Mouse (Mus musculus) hindbrain, embryonic 11.5 days (tissue): ENCODE data around the gene Dbp. TPM values are rescaled to one million over a fixed set of nuclear protein-coding genes. Genes with fewer than 3 reads are reported as not detected.

Experiments used
- ATAC-seq: fragments of 200-750 bp; cut with Nextera tagmentation; 2 replicates; pipeline ENCODE4 v1.8.0; 2017; ENCODE audit warnings: mild to moderate bottlenecking, moderate TSS enrichment, moderate library complexity; ENCODE audit not compliant: low FRiP score
- DNase-seq: peaks from one replicate; pipeline ENCODE4 v3.0.0-alpha.2; 2015; ENCODE audit warnings: low spot score
- H3K27ac ChIP-seq: fragments of 300-500 bp; sonication (generic); 2 replicates; pipeline ENCODE4 v1.5.1; 2014; ENCODE audit warnings: mild to moderate bottlenecking, low read depth, low read length
- H3K27me3 ChIP-seq: fragments of 300-500 bp; sonication (generic); 2 replicates; pipeline ENCODE4 v1.6.1; 2014; ENCODE audit warnings: mild to moderate bottlenecking, low read length, moderate library complexity, mixed read lengths; ENCODE audit not compliant: control insufficient read depth, insufficient read depth
- H3K36me3 ChIP-seq: fragments of 300-500 bp; sonication (generic); 2 replicates; pipeline ENCODE4 v1.6.1; 2014; ENCODE audit warnings: mild to moderate bottlenecking, low read length, moderate library complexity, mixed read lengths; ENCODE audit not compliant: control insufficient read depth, insufficient read depth
- H3K4me1 ChIP-seq: fragments of 300-500 bp; sonication (generic); replicated peaks from 2 replicates; pipeline ENCODE4 v1.6.1; 2014; ENCODE audit warnings: low read length, mixed read lengths; ENCODE audit not compliant: control insufficient read depth, insufficient read depth
- H3K4me2 ChIP-seq: fragments of 300-500 bp; sonication (generic); replicated peaks from 2 replicates; pipeline ENCODE4 v1.6.1; 2014; ENCODE audit warnings: mild to moderate bottlenecking, low read depth, low read length
- H3K4me3 ChIP-seq: fragments of 300-500 bp; sonication (generic); 2 replicates; pipeline ENCODE4 v1.5.1; 2014; ENCODE audit warnings: low read depth, low read length
- H3K9ac ChIP-seq: fragments of 300-500 bp; sonication (generic); 2 replicates; pipeline ENCODE4 v1.6.1; 2014; ENCODE audit warnings: low read depth, low read length
- H3K9me3 ChIP-seq: fragments of 300-500 bp; sonication (generic); 2 replicates; pipeline ENCODE4 v1.6.1; 2016; ENCODE audit warnings: low read length; ENCODE audit not compliant: control insufficient read depth
- WGBS: fragments of 180-500 bp; shearing (Covaris S2); extraction: QIAGEN DNeasy Blood & Tissue Kit; methylation state at CpG from one replicate; pipeline ENCODE4 v1.1.7; 2014; 5-methylcytosine and 5-hydroxymethylcytosine counted together
- polyA plus RNA-seq: library from polyadenylated mRNA; unstranded; fragments of >200 nt; fragmentation: Nextera tagmentation; extraction: Ambion mirVana; gene quantifications from 2 replicates; pipeline ENCODE4 v1.2.1, GENCODE M21; 2014

The Dbp gene
- polyA plus RNA-seq, 1 experiment from 2014 or later = 2.2 TPM

DNA sequence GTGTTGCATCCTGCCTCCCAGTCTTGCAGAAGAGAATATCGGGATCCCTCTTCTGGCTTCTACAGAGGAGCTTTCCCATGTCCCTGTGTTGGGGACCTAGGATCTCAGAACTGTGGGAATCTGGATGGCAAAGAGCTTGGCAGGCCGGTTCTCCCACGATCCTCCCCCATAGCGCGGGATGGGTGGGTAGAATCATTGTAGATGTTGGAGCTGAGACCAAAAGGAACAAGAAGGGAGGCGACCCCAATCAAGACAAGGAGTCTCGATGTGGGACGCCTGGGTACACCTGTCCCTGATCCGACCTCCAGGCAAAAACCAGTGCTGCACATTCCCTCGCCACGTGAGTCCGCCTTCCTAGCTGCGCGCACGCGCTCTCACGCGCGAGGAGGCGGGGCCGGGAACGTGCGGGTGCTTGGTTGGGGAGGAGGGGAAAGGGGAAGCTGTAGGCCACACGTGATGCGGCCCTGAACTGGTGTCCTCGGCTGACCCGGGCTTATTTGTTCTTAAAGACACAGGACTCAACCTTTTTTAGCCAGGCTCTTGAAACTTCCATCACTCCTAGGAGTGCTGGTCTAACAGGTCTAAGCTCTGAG lies 2.6 kb downstream of the Dbp start:
- H3K9me3 ChIP-seq = no peaks in the 10 kb centered on the region
- no peaks in the 10 kb centered on the region for H3K27me3 ChIP-seq
- H3K9ac ChIP-seq = no peak overlapping the region
- ATAC-seq = no peak
- peak; percentile 89 for DNase-seq
- under 1% methylated on average over 27 of the region's 27 CpGs for WGBS
- H3K4me1 ChIP-seq = peaks cover 41% of the 10 kb centered on the region
- peaks cover 8% of the 10 kb centered on the region for H3K36me3 ChIP-seq
- H3K4me3 ChIP-seq = peak overlapping the region; percentile 54; the same call in 1 of the 2 replicates
- no peak overlapping the region for H3K27ac ChIP-seq
- H3K4me2 ChIP-seq = peak overlapping the region; percentile 95

DNA sequence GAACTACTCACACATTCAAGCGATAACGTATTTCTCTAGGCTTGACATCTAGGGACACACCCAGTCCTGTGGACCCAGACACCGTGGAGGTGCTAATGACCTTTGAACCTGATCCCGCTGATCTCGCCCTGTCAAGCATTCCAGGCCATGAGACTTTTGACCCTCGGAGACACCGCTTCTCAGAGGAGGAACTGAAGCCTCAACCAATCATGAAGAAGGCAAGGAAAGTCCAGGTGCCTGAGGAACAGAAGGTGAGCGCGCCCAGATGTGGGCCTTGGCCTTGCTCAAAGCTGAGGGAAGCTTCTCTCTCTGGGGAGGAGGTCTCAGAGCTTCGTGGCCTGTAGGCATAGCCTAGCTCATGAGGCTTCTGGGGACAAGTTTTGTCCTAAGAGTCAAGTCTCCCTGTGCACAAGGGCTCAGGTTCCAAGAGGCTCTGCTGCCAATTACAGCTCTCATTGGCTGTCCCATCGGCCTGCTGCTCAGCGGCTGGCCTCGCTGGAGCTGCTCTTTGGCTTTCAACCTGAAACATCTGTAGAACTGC lies 3.4 kb downstream of the Dbp start:
- Histone ChIP-seq H3K9ac (no peak overlapping the region), H3K4me3 (no peak overlapping the region), H3K36me3 (peaks cover 13% of the 10 kb centered on the region), H3K4me2 (peak overlapping the region; percentile 95), H3K27ac (no peak overlapping the region), H3K4me1 (peaks cover 41% of the 10 kb centered on the region), H3K9me3 (no peaks in the 10 kb centered on the region), H3K27me3 (no peaks in the 10 kb centered on the region)
- ATAC-seq (no peak), DNase-seq (no peak)
- 54% methylated on average over 13 of the region's 13 CpGs for WGBS

DNA sequence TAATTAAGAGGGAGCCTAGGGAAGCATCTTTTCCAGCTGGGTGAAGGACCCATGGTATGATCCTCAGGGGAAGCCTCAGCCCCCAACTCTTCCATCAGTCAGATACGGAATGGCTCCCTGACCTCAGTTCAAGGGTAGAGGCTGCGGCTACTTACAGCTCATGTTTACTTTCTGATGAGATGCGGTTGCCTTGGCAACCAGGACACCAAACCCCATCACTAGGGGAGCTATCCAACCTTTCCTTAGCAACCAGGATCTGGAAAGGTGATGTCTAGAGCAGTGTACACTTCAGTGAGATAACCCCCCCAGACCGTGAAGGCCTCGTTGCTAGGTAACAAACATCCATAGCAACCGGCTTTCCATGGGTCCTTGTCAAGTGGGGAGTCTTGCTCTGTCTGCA lies 4.1 kb downstream of the Dbp start:
- Histone ChIP-seq H3K36me3 (peaks cover 13% of the 10 kb centered on the region), H3K9ac (no peak overlapping the region; the same call in 1 of the 2 replicates), H3K4me3 (no peak overlapping the region), H3K4me2 (0 out of 2 replicates have a peak overlapping the region, but pooled peaks have one; percentile 0), H3K9me3 (no peaks in the 10 kb centered on the region), H3K27me3 (no peaks in the 10 kb centered on the region), H3K27ac (no peak overlapping the region), H3K4me1 (peaks cover 37% of the 10 kb centered on the region)
- ATAC-seq (no peak), DNase-seq (peak; percentile 70)
- 39% methylated on average over 6 of the region's 6 CpGs for WGBS

DNA sequence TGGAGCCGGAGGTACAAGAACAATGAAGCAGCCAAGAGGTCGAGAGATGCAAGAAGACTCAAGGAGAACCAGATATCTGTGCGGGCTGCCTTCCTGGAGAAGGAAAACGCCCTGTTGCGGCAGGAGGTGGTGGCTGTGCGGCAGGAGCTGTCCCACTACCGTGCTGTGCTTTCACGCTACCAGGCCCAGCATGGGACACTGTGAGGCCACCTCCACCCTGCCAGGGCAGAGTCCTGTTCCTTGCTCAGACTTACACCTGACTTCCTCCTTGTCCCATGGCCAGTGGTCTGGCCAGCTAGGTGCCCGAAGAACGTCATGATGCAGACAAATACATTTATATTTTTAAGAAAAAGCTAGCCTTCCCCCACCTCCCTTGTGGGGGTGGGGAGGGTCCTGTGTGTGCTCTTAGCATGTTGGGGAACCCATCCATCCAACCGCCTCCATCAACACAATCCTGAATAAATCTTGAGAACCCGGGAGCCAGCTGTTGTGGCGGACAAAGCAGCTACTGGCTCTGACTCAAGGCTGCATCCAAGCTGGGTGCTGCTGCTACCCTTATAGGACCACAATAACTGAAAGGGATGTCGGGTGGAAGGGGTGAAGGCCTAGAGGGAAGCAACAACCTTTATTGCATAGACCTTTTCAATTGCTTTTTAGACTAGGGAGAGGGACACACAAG lies 4.9 kb downstream of the Dbp start:
- no peak overlapping the region for H3K4me3 ChIP-seq
- DNase-seq (no peak), ATAC-seq (no peak)
- no peak overlapping the region for H3K4me2 ChIP-seq
- WGBS = 64% methylated on average over 14 of the region's 14 CpGs
- no peaks in the 10 kb centered on the region for H3K27me3 ChIP-seq
- peaks cover 13% of the 10 kb centered on the region for H3K36me3 ChIP-seq
- no peak overlapping the region; the same call in 1 of the 2 replicates for H3K9ac ChIP-seq
- no peaks in the 10 kb centered on the region for H3K9me3 ChIP-seq
- H3K27ac ChIP-seq = peak overlapping the region; percentile 31; the same call in 1 of the 2 replicates
- H3K4me1 ChIP-seq = peaks cover 37% of the 10 kb centered on the region

DNA sequence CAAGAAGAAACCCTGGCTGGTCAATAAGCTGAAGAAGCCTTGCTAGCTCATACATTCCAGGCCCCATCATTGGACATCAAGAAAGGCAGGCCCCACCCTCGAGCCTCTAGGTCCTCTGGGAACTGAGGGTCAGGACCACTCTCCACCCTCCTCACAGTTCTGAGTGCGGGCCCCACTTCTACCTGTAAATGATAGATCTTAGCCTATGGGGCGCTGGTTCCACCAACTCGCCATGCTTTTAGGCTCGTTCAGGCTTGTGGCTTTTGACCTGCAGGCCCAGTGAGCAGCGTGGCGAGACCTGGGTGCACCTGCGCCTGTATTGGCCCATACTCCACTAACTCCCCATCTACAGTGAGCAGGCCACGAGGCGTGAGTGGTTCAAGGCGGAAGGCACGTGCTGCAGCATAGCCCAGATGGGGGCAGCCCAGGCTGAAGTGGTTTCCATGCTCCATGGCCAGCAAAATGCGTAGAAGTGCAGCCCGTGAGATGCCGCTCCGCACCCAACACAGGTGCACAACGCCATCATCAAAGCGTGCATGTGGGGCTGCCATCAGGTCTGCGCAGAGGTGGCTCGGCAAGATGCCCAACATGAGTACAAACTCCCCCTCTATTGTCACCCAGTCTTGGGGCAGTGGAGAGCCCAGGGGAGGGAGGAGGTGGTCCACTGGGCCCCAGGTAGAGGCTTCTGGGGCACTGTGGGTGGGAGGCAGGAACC lies 5.7 kb downstream of the Dbp start:
- H3K36me3 ChIP-seq = peaks cover 13% of the 10 kb centered on the region
- DNase-seq (no peak), ATAC-seq (no peak)
- no peak overlapping the region for H3K4me3 ChIP-seq
- WGBS = 93% methylated on average over 20 of the region's 20 CpGs
- no peak overlapping the region for H3K4me2 ChIP-seq
- H3K27ac ChIP-seq = no peak overlapping the region
- H3K27me3 ChIP-seq = no peaks in the 10 kb centered on the region
- no peaks in the 10 kb centered on the region for H3K9me3 ChIP-seq
- peaks cover 35% of the 10 kb centered on the region for H3K4me1 ChIP-seq
- H3K9ac ChIP-seq = no peak overlapping the region

DNA sequence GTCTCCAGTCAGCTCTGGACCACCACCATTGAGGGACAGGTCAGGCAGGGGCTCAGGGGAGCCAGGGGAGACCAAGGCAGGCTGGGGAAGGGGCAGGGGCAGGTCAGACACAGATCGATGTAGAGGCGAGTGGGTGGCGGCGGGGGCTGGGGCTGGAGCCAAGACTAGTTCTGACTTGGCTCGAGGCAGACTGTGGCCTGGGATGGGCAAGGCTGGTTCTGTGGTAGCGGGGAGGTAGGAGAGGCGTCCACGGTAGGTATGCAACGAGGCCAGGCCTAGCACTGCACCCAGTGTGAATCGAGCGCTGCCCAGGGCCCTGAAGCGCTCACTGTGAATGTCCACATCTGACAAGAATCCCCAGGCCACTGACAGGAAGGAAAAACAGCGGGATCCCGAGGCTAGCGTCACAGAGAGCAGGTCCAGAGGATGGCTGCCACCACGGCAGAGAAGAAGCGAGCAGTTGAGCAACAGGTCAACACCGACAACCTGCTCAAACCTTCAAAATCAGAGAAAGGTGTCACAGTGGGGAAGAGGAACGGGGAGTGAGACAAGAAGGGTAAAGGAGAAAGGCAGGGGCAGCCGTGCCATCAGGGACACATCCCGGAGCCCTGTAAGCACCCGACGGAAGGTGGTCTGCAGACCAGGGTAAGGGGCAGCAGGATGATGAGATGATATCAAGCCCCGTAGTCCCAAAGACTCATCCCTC lies 6.6 kb downstream of the Dbp start:
- Histone ChIP-seq H3K9ac (no peak overlapping the region), H3K27ac (no peak overlapping the region), H3K9me3 (no peaks in the 10 kb centered on the region), H3K4me3 (no peak overlapping the region), H3K36me3 (peaks cover 13% of the 10 kb centered on the region), H3K4me2 (no peak overlapping the region), H3K4me1 (peaks cover 36% of the 10 kb centered on the region), H3K27me3 (no peaks in the 10 kb centered on the region)
- 89% methylated on average over 24 of the region's 24 CpGs for WGBS
- DNase-seq (no peak), ATAC-seq (no peak)

DNA sequence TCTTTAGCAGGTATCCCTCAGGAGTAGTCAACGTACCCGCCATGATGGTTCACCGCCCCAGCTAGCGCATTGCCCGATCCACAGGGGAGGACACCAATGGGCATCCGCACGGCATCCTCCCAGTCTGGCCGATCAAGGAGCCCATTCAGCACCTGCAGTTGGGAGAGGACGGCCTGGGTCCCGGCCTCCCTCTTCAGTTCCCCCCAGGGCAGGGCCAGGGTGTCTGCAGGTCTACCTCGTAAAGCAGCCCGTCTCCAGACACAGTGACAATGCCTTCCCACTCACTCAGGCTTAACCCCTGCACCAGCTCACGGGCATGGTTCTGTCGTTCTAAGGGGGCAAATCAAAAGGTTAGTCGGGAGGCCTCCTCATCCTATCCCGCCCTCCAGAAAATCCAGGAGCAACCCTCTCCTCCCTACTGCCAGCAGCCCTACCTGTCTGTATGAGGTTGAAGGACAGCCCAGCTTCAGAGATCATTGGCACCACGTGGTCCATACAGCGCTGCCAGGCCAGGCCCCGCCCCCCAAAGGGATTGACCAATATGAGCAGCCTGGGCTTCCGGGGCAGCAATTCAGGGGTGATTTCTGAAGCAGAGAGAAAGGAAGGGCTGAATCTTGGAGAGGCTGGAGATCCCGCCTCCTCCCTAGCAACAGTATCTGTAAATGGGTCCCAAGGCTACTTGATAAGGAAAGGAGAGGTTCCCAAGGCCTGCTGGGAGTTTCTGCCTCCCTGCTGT lies 7.3 kb downstream of the Dbp start:
- Histone ChIP-seq H3K4me1 (peaks cover 36% of the 10 kb centered on the region), H3K27me3 (no peaks in the 10 kb centered on the region), H3K27ac (no peak overlapping the region), H3K9ac (no peak overlapping the region), H3K36me3 (peaks cover 13% of the 10 kb centered on the region), H3K4me2 (no peak overlapping the region), H3K4me3 (no peak overlapping the region), H3K9me3 (no peaks in the 10 kb centered on the region)
- ATAC-seq (no peak), DNase-seq (no peak)
- 91% methylated on average over 20 of the region's 21 CpGs for WGBS

DNA sequence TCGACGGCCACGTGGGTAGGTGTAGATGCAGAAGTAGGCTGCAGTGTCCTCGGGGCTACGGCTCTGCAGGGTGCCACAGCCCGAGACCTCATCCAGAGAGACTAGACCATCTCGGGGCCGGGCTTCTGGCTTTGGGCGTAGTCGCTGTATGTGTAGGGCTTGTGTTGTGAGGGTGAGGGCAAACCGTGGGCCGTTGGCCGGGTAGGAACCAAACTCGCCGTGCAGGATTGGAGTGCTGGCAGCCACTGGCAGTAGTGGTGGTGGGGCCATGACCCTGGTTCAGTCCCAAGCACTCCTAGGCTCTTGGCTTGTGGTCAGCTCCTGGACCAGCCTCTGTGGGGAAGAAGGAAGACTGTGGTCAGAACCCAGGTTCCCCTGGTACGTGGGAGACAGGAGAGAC lies 8.5 kb downstream of the Dbp start:
- peaks cover 13% of the 10 kb centered on the region for H3K36me3 ChIP-seq
- no peaks in the 10 kb centered on the region for H3K27me3 ChIP-seq
- H3K4me3 ChIP-seq = no peak overlapping the region
- ATAC-seq (no peak), DNase-seq (no peak)
- H3K9ac ChIP-seq = no peak overlapping the region
- no peak overlapping the region for H3K27ac ChIP-seq
- H3K4me1 ChIP-seq = peaks cover 25% of the 10 kb centered on the region
- 95% methylated on average over 16 of the region's 16 CpGs for WGBS
- H3K9me3 ChIP-seq = no peaks in the 10 kb centered on the region
- H3K4me2 ChIP-seq = no peak overlapping the region
